Mouse (Mus musculus): ENCODE measurements around the gene Cd177.

DNA sequence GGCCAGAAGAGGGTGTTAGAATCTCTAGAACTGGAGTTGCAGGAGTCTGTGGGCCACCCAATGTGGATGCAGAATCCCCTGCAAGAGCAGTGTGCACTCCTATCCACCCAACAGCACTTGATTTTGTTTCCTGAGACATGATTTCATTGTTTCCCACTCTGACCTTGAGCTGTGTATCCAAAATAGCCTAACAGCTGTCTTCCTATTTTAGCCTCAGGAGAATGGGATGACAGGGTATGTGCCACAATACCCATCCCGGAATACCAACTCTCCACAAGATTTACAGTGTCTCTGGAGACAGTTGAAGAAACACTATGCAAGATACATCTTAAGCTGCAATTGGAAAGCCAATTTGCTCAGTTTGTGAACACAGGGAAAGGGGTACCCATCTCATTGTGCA lies 37.8 kb upstream of the Cd177 start:
- no peak for TF ChIP-seq CTCF (IDR thresholded peaks at IDR 0.05; ENCODE audit: extremely low read depth, insufficient read depth, low read length)
- no peak for TF ChIP-seq POLR2A (IDR thresholded peaks at IDR 0.05; ENCODE audit: extremely low read depth, insufficient read depth, low read length)
